Mouse (Mus musculus): Measurements from ENCODE around the gene Enthd1.

- TF ChIP-seq CTCF (IDR thresholded peaks at IDR 0.05; ENCODE audit: low read depth) (no peak), EP300 (IDR thresholded peaks at IDR 0.05; ENCODE audit: low read depth) (no peak)
These were observed 28.9 kb downstream of the Enthd1 start for GRCm38 (mm10) chr15:80536051-80536450.

Data from liver, embryonic 14.5 days (tissue).